Mouse (Mus musculus): Measurements from ENCODE around the gene Cldn2.

DNA sequence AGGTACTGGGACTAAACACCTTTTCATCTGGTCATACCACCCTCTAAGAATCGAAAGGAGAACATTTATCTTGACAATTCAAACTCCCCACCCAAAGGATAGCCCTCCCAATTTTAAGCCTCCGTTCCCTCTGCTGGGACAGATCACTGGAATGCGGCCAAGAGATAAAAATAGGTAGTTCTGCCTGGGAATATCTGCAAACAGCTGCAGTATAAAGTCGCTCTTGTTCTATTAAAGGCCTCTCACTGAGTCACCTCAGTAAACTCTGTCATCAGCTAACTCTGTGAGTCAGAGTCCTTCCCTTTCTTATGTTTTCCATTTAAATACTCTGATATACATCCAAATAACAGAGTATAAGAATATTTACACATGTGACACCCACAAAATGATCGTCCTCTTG is 58.8 kb downstream of the Cldn2 start:
- TF ChIP-seq CTCF (IDR thresholded peaks at IDR 0.05; ENCODE audit: control insufficient read depth, insufficient read depth, low read length) (no peak), POLR2A (IDR thresholded peaks at IDR 0.05; ENCODE audit: borderline replicate concordance, control insufficient read depth, low read depth, low read length) (no peak)
